Mouse (Mus musculus) hindbrain, embryonic 13.5 days (tissue): ENCODE data around the gene Krt36. TPM values are rescaled to one million over a fixed set of nuclear protein-coding genes. Genes with fewer than 3 reads are reported as not detected.

Experiments used
- ATAC-seq: fragments of 200-750 bp; cut with Nextera tagmentation; 2 replicates; pipeline ENCODE4 v1.8.0; 2017; ENCODE audit warnings: moderate TSS enrichment; ENCODE audit not compliant: low FRiP score
- H3K27ac ChIP-seq: fragments of 300-500 bp; sonication (generic); 2 replicates; pipeline ENCODE4 v1.5.1; 2015; ENCODE audit warnings: inconsistent platforms, mild to moderate bottlenecking, moderate library complexity
- H3K27me3 ChIP-seq: fragments of 300-500 bp; sonication (generic); 2 replicates; pipeline ENCODE4 v1.6.1; 2015; ENCODE audit warnings: mild to moderate bottlenecking, inconsistent platforms
- H3K36me3 ChIP-seq: fragments of 300-500 bp; sonication (generic); 2 replicates; pipeline ENCODE4 v1.6.1; 2015; ENCODE audit warnings: mild to moderate bottlenecking, inconsistent platforms
- H3K4me1 ChIP-seq: fragments of 300-500 bp; sonication (generic); replicated peaks from 2 replicates; pipeline ENCODE4 v1.6.1; 2015; ENCODE audit warnings: inconsistent platforms
- H3K4me2 ChIP-seq: fragments of 300-500 bp; sonication (generic); 2 replicates; pipeline ENCODE4 v1.6.1; 2015; ENCODE audit warnings: inconsistent platforms, mild to moderate bottlenecking, moderate library complexity
- H3K4me3 ChIP-seq: fragments of 300-500 bp; sonication (generic); 2 replicates; pipeline ENCODE4 v1.5.1; 2015; ENCODE audit warnings: mild to moderate bottlenecking, inconsistent platforms
- H3K9ac ChIP-seq: fragments of 300-500 bp; sonication (generic); 2 replicates; pipeline ENCODE4 v1.6.1; 2015; ENCODE audit warnings: mild to moderate bottlenecking, inconsistent platforms
- H3K9me3 ChIP-seq: fragments of 300-500 bp; sonication (generic); 2 replicates; pipeline ENCODE4 v1.6.1; 2016; ENCODE audit warnings: inconsistent platforms
- WGBS: fragments of 180-500 bp; shearing (Covaris S2); methylation state at CpG from one replicate; pipeline ENCODE4 v1.1.7; 2015; 5-methylcytosine and 5-hydroxymethylcytosine counted together
- polyA plus RNA-seq: library from polyadenylated mRNA; unstranded; fragments of >200 nt; fragmentation: Nextera tagmentation; extraction: Ambion mirVana; gene quantifications from 2 replicates; pipeline ENCODE4 v1.2.1, GENCODE M21; 2015

The Krt36 gene
- polyA plus RNA-seq, 1 experiment from 2014 or later: not detected

DNA sequence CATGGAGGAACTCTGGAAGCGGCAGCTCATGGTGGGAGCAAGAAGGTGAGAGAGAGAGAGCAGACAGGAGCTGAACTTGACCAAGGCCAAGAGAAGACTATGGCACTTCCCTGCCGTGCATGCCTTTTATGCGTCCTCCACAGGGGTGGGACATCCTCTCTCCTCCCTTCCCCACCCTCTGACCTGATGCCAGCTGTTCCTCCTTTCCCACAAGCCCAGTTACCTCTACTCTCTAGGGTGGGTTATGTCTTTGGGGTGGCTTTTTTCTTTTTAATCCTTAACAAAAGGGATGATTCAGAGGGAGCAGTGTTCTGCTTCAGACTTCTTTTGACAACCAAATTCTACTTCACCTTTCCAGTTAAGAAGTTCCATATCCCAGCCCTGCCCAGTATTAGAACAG lies 16.0 kb upstream of the Krt36 start, which contains the start of gene Krt13:
Gene Krt13 (minus strand): TSS at position 101 of the 400 bp plus-strand sequence.
- no peak for ATAC-seq
- H3K4me2 ChIP-seq: no peak within 1 kb of the TSS
- no peaks in the 10 kb centered on the region for H3K27me3 ChIP-seq
- H3K4me3 ChIP-seq: no peak within 1 kb of the TSS
- WGBS: 82% methylated on average over 3 of the region's 3 CpGs
- no peaks in the 10 kb centered on the region for H3K4me1 ChIP-seq
- no peaks in the 10 kb centered on the region for H3K9me3 ChIP-seq
- H3K27ac ChIP-seq: no peak within 1 kb of the TSS
- no peak within 1 kb of the TSS for H3K9ac ChIP-seq
- no peaks in the 10 kb centered on the region for H3K36me3 ChIP-seq

GRCm38 (mm10) chr11:100120331-100120730 lies 14.9 kb upstream of the Krt36 start:
- no peaks in the 10 kb centered on the region for H3K36me3 ChIP-seq
- WGBS: 92% methylated on average over 5 of the region's 5 CpGs
- no peaks in the 10 kb centered on the region for H3K4me1 ChIP-seq
- H3K27me3 ChIP-seq: no peaks in the 10 kb centered on the region
- H3K9ac ChIP-seq: no peak overlapping the region
- H3K9me3 ChIP-seq: no peaks in the 10 kb centered on the region
- H3K27ac ChIP-seq: no peak overlapping the region
- no peak overlapping the region for H3K4me3 ChIP-seq
- ATAC-seq: no peak
- H3K4me2 ChIP-seq: no peak overlapping the region

GRCm38 (mm10) chr11:100113742-100114029 lies 8.3 kb upstream of the Krt36 start:
- Histone ChIP-seq H3K9me3 (no peaks in the 10 kb centered on the region), H3K27me3 (no peaks in the 10 kb centered on the region), H3K4me3 (no peak overlapping the region), H3K27ac (no peak overlapping the region), H3K4me1 (no peaks in the 10 kb centered on the region), H3K36me3 (no peaks in the 10 kb centered on the region), H3K9ac (no peak overlapping the region), H3K4me2 (no peak overlapping the region)
- WGBS: 89% methylated on average over 2 of the region's 2 CpGs
- no peak for ATAC-seq

GRCm38 (mm10) chr11:100112935-100113741 lies 7.7 kb upstream of the Krt36 start:
- no peak for ATAC-seq
- Histone ChIP-seq H3K4me2 (no peak overlapping the region), H3K9me3 (no peaks in the 10 kb centered on the region), H3K36me3 (no peaks in the 10 kb centered on the region), H3K27ac (no peak overlapping the region), H3K9ac (no peak overlapping the region), H3K4me1 (no peaks in the 10 kb centered on the region), H3K27me3 (no peaks in the 10 kb centered on the region), H3K4me3 (no peak overlapping the region)
- 88% methylated on average over 11 of the region's 11 CpGs for WGBS

GRCm38 (mm10) chr11:100102693-100103429 lies 2.6 kb downstream of the Krt36 start:
- no peaks in the 10 kb centered on the region for H3K27me3 ChIP-seq
- H3K4me3 ChIP-seq: no peak overlapping the region
- no peak for ATAC-seq
- H3K27ac ChIP-seq: no peak overlapping the region
- H3K9me3 ChIP-seq: no peaks in the 10 kb centered on the region
- H3K9ac ChIP-seq: no peak overlapping the region
- no peak overlapping the region for H3K4me2 ChIP-seq
- H3K4me1 ChIP-seq: peaks cover 7% of the 10 kb centered on the region
- H3K36me3 ChIP-seq: no peaks in the 10 kb centered on the region
- 66% methylated on average over 15 of the region's 15 CpGs for WGBS

- WGBS: 92% methylated on average over 4 of the region's 4 CpGs
- no peak for ATAC-seq
- peaks cover 10% of the 10 kb centered on the region for H3K4me1 ChIP-seq
These were observed 5.0 kb downstream of the Krt36 start for GRCm38 (mm10) chr11:100100391-100100790.

DNA sequence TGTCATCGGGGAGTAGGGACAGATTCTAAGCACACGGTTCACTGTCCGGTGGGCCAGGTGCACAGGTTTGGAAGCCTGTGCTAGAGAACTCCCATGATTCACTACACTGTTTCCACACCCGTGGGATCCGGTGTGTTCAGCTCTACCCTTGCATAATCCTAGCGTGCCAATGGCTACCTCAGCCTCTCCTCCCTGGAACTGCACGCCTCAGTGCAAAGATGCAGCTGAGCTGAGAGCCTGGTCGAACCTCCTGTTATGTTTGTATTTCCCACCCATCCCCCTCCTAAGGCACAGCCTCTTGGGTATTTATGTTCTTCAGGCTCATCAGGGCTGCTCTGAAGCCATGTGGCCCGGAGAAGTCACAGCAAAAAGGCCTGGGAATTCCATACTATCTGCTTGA lies 7.6 kb downstream of the Krt36 start:
- Histone ChIP-seq H3K27me3 (no peaks in the 10 kb centered on the region), H3K27ac (no peak overlapping the region), H3K9ac (no peak overlapping the region), H3K4me3 (no peak overlapping the region), H3K4me2 (no peak overlapping the region), H3K4me1 (peaks cover 10% of the 10 kb centered on the region), H3K36me3 (no peaks in the 10 kb centered on the region), H3K9me3 (no peaks in the 10 kb centered on the region)
- 74% methylated on average over 9 of the region's 9 CpGs for WGBS
- ATAC-seq: no peak

More at GRCm38 (mm10) chr11:100100391-100100790, 5.0 kb downstream of the Krt36 start:
- Histone ChIP-seq H3K9me3 (no peaks in the 10 kb centered on the region), H3K27ac (no peak overlapping the region), H3K9ac (no peak overlapping the region), H3K4me2 (no peak overlapping the region), H3K36me3 (no peaks in the 10 kb centered on the region), H3K4me3 (no peak overlapping the region), H3K27me3 (no peaks in the 10 kb centered on the region)

DNA sequence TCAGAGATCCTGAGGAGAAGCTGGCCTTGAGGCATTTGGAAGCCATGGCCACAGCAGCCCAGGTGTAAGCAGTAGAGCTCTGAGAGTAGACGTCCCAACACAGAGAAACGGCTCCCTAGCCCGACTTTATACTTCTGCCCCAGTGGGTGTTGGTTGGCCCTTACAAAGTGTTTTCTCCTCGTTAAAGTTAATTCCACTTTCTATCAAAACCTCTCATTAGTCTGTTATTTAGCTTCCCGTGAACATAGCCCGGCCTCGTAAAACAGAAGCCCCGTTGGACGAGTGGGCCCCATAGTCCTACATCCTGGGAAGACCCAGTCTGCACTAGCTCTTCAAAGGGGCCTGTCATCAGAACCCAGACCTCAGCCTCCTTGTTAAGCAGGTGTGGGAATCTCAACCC lies 9.3 kb downstream of the Krt36 start, which contains the start of gene Krt35:
Gene Krt35 (minus strand): TSS at position 101 of the 400 bp plus-strand sequence.
- no peak within 1 kb of the TSS for H3K27ac ChIP-seq
- no peak within 1 kb of the TSS for H3K9ac ChIP-seq
- no peaks in the 10 kb centered on the region for H3K9me3 ChIP-seq
- 94% methylated on average over 9 of the region's 9 CpGs for WGBS
- peaks cover 10% of the 10 kb centered on the region for H3K4me1 ChIP-seq
- no peaks in the 10 kb centered on the region for H3K27me3 ChIP-seq
- H3K4me3 ChIP-seq: no peak within 1 kb of the TSS
- no peak within 1 kb of the TSS for H3K4me2 ChIP-seq
- no peaks in the 10 kb centered on the region for H3K36me3 ChIP-seq
- ATAC-seq: no peak

DNA sequence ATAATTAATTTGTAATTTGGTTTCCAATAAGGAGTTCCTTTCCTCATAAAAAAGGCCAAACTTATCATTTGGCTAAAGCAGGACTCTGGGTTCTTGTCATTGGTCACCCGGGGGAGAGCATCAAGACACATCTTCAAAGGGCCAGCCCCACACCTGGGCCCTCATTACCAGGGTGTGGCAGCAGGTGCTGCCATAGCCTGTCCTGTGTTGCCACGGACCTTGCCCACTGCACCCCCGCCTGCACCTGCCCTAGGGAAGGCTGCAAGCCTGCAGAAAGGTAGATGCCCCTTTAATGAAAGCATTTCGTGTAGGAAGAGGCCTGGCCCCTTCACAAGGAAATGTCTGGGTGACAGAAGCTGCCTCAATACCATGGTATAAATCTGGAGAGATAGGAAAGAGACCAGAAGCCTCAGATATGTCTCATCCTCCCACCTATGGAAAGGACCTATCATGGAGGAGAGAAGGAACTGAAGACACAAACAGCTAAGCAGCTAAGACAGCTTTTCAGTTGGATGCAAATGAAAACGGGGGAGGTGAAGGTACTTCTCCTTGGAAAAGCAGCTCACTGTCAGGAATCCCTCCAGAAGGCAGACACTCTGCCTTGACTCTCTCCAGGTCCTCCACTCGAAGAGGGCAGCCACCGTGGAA lies 16.9 kb downstream of the Krt36 start:
- Histone ChIP-seq H3K9me3 (peaks cover 4% of the 10 kb centered on the region), H3K4me2 (no peak overlapping the region), H3K9ac (no peak overlapping the region), H3K36me3 (no peaks in the 10 kb centered on the region), H3K4me3 (no peak overlapping the region), H3K27ac (no peak overlapping the region), H3K4me1 (no peaks in the 10 kb centered on the region), H3K27me3 (no peaks in the 10 kb centered on the region)
- 78% methylated on average over 7 of the region's 7 CpGs for WGBS
- ATAC-seq: no peak

GRCm38 (mm10) chr11:100087861-100088260 lies 17.6 kb downstream of the Krt36 start, which contains the start of gene Krt32:
Krt32 (minus strand) TSS chr11:100088226.
- H3K9me3 ChIP-seq: peaks cover 4% of the 10 kb centered on the region
- no peaks in the 10 kb centered on the region for H3K4me1 ChIP-seq
- no peak within 1 kb of the TSS for H3K4me2 ChIP-seq
- no peaks in the 10 kb centered on the region for H3K27me3 ChIP-seq
- H3K4me3 ChIP-seq: no peak within 1 kb of the TSS
- no peaks in the 10 kb centered on the region for H3K36me3 ChIP-seq
- 94% methylated on average over 10 of the region's 10 CpGs for WGBS
- H3K9ac ChIP-seq: no peak within 1 kb of the TSS
- no peak within 1 kb of the TSS for H3K27ac ChIP-seq
- ATAC-seq: no peak

GRCm38 (mm10) chr11:100073873-100074272 lies 31.6 kb downstream of the Krt36 start:
- no peak for ATAC-seq
- no peak overlapping the region for H3K9ac ChIP-seq
- H3K4me2 ChIP-seq: no peak overlapping the region
- H3K27me3 ChIP-seq: no peaks in the 10 kb centered on the region
- no peaks in the 10 kb centered on the region for H3K4me1 ChIP-seq
- H3K27ac ChIP-seq: no peak overlapping the region
- no peak overlapping the region for H3K4me3 ChIP-seq
- H3K36me3 ChIP-seq: no peaks in the 10 kb centered on the region
- no peaks in the 10 kb centered on the region for H3K9me3 ChIP-seq
- 56% methylated on average over 1 of the region's 1 CpGs for WGBS

DNA sequence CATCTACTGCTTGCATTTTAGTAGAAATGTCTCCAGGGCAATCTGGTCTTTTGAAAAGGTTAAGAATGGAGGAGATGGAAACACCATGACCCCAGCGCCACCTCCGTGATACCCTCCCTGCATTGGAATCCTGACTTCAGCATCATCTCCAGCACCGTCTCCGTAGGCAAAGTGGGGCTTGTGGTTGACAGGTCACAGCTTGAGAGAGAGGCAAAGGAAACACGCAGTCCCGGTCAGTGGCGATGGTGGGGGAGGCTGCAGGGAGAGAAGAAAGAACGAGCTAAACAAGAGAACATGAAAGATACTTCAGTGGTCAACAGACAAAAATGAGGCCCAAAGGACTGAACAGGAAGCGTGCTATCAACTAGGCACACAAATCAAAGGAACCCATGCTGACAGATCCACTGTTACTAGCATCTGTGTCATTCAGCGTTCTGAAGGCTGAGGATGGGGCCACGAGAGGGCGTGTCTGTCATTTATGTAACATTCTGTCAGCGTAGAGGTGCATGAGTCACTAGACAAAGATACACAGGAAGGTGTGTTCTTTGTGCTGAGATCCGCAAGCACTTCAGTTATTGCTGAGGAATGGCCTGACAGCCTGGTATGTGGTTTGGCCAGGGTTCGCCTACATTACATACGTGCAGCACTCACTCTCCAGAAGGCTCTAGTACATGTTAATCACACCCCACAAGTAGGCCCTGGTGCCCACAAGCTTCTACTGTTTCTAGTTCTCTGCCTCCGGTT lies 38.0 kb downstream of the Krt36 start:
- no peak for ATAC-seq
- Histone ChIP-seq H3K27ac (no peak overlapping the region), H3K27me3 (no peaks in the 10 kb centered on the region), H3K9me3 (no peaks in the 10 kb centered on the region), H3K4me2 (no peak overlapping the region), H3K4me3 (no peak overlapping the region), H3K4me1 (0 out of 2 replicates have a peak, but pooled peaks cover 5% of the 10 kb centered on the region), H3K36me3 (no peaks in the 10 kb centered on the region), H3K9ac (no peak overlapping the region)
- 82% methylated on average over 17 of the region's 17 CpGs for WGBS
